Comparison of ENCODE assay signal across 11 mouse cellular contexts in the genomic region with DNA sequence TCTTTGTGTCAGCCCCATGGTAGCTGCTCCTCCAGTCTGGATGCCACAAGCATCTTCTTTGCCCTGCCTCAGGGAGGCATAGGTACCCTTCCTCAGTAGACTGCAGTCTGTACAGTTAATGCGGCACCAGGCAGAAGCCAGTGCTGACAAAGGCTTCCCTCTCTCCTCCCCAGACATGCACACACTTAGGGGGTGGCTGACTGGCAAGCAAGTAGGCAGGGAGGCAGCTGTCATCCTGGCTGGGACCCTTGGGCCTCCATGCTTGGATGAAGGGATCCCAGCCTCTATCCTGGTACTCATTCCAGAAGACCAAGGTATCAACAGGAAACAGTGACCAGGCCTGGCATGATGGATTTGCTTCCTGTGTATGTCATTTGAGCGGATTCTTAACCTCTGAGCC. TPM values are rescaled to one million over a fixed set of nuclear protein-coding genes. Genes with fewer than 3 reads are reported as not detected.
DNase-seq lines count a peak whose midpoint lies in the region; ATAC-seq lines count a peak whose summit lies in the region.
"Had no signal": no experiment of that assay in that cellular context is flagged by ENCODE, and none has a peak within 500 bp of the region (broad histone marks: within the 10 kb centered on the region; RNA-seq: fewer than 3 reads in every experiment).

No protein-coding gene starts in this region.

- H3K27me3 ChIP-seq in hindbrain, embryonic 11.5 days (ENCODE audit: control insufficient read depth, insufficient read depth, low read length), result no peaks in the 10 kb centered on the region
- H3K27me3 ChIP-seq in hindbrain, embryonic 16.5 days (replicated peaks; ENCODE audit: control insufficient read depth, insufficient read depth, low read length), result no peaks in the 10 kb centered on the region
- no peaks in the 10 kb centered on the region for H3K27me3 ChIP-seq in embryonic facial prominence, embryonic 10.5 days (replicated peaks; ENCODE audit: low read depth, poor library complexity, severe bottlenecking)
- no peaks in the 10 kb centered on the region for H3K27me3 ChIP-seq in embryonic facial prominence, embryonic 12.5 days
- H3K27me3 ChIP-seq in liver, embryonic 13.5 days, result no peaks in the 10 kb centered on the region
- H3K27me3 ChIP-seq: hindbrain, embryonic 15.5 days had no signal

- H3K4me3 ChIP-seq in hindbrain, embryonic 11.5 days (ENCODE audit: low read depth, low read length), result no peak overlapping the region
- no peak overlapping the region for H3K4me3 ChIP-seq in hindbrain, embryonic 16.5 days (ENCODE audit: low read length)
- H3K4me3 ChIP-seq in embryonic facial prominence, embryonic 10.5 days, result peak overlapping the region; percentile 16; the same call in 1 of the 2 replicates
- no peak overlapping the region for H3K4me3 ChIP-seq in embryonic facial prominence, embryonic 12.5 days
- no peak overlapping the region for H3K4me3 ChIP-seq in liver, embryonic 13.5 days (replicated peaks)
- H3K4me3 ChIP-seq: hindbrain, embryonic 15.5 days had no signal

- no peak overlapping the region for H3K4me2 ChIP-seq in hindbrain, embryonic 11.5 days (replicated peaks; ENCODE audit: low read depth, low read length)
- H3K4me2 ChIP-seq in hindbrain, embryonic 16.5 days (ENCODE audit: low read length), result no peak overlapping the region
- H3K4me2 ChIP-seq in embryonic facial prominence, embryonic 12.5 days (replicated peaks), result no peak overlapping the region
- H3K4me2 ChIP-seq in liver, embryonic 13.5 days, result peak overlapping the region; percentile 67
- H3K4me2 ChIP-seq: hindbrain, embryonic 15.5 days had no signal

- H3K9ac ChIP-seq in hindbrain, embryonic 11.5 days (ENCODE audit: low read depth, low read length), result no peak overlapping the region
- H3K9ac ChIP-seq in hindbrain, embryonic 16.5 days (ENCODE audit: low read depth, low read length), result no peak overlapping the region
- H3K9ac ChIP-seq in embryonic facial prominence, embryonic 12.5 days, result no peak overlapping the region
- H3K9ac ChIP-seq in liver, embryonic 13.5 days, result peak overlapping the region; percentile 74
- H3K9ac ChIP-seq: hindbrain, embryonic 15.5 days had no signal

- ATAC-seq in hindbrain, embryonic 11.5 days (ENCODE audit: low FRiP score), result no peak
- no peak for ATAC-seq in hindbrain, embryonic 16.5 days
- no peak for ATAC-seq in embryonic facial prominence, embryonic 12.5 days (ENCODE audit: insufficient number of reproducible peaks, insufficient read depth, low FRiP score, low TSS enrichment)
- no peak for ATAC-seq in liver, embryonic 13.5 days (ENCODE audit: low read depth)

- H3K9me3 ChIP-seq in hindbrain, embryonic 11.5 days (ENCODE audit: control insufficient read depth, low read length), result no peaks in the 10 kb centered on the region
- no peaks in the 10 kb centered on the region for H3K9me3 ChIP-seq in hindbrain, embryonic 16.5 days (ENCODE audit: control insufficient read depth, low read length)
- no peaks in the 10 kb centered on the region for H3K9me3 ChIP-seq in embryonic facial prominence, embryonic 10.5 days
- H3K9me3 ChIP-seq in embryonic facial prominence, embryonic 12.5 days, result no peaks in the 10 kb centered on the region
- H3K9me3 ChIP-seq in liver, embryonic 13.5 days (replicated peaks), result no peaks in the 10 kb centered on the region
- H3K9me3 ChIP-seq: hindbrain, embryonic 15.5 days had no signal

- H3K27ac ChIP-seq in hindbrain, embryonic 11.5 days (ENCODE audit: low read depth, low read length), result 0 out of 2 replicates have a peak overlapping the region, but pooled peaks have one; percentile 6
- no peak overlapping the region; the same call in 1 of the 2 replicates for H3K27ac ChIP-seq in hindbrain, embryonic 16.5 days (ENCODE audit: low read depth, low read length)
- peak overlapping the region; percentile 57 for H3K27ac ChIP-seq in embryonic facial prominence, embryonic 10.5 days (replicated peaks)
- H3K27ac ChIP-seq in embryonic facial prominence, embryonic 12.5 days, result peak overlapping the region; percentile 58; the same call in 1 of the 2 replicates
- H3K27ac ChIP-seq in liver, embryonic 13.5 days, result peak overlapping the region; percentile 93
- H3K27ac ChIP-seq: hindbrain, embryonic 15.5 days; macrophage had no signal

- intact Hi-C loops in left cerebral cortex, postnatal 14 days (cut with DNase I), result no loop called here

- no peak for DNase-seq in hindbrain, embryonic 11.5 days (ENCODE audit: low spot score)
- no peak for DNase-seq in embryonic facial prominence, embryonic 10.5 days (ENCODE audit: low spot score)
- no peak for DNase-seq in liver, embryonic 13.5 days
- DNase-seq in right cerebral cortex, adult 2 months (ENCODE audit: low spot score in 2 of 2), result no peak
- DNase-seq in left cerebral cortex, postnatal 14 days (ENCODE audit: low spot score in 2 of 2), result no peak
- DNase-seq: cerebellum, adult 9-11 months; gastrocnemius, postnatal 36 days had no signal

- 71% methylated on average over 2 of the region's 2 CpGs for WGBS in hindbrain, embryonic 11.5 days
- 63% methylated on average over 2 of the region's 2 CpGs for WGBS in hindbrain, embryonic 16.5 days
- WGBS in embryonic facial prominence, embryonic 10.5 days, result 72% methylated on average over 2 of the region's 2 CpGs
- WGBS in embryonic facial prominence, embryonic 12.5 days, result 66% methylated on average over 2 of the region's 2 CpGs
- WGBS in liver, embryonic 13.5 days (ENCODE audit: insufficient replicate concordance), result 83% methylated on average over 2 of the region's 2 CpGs

- H3K36me3 ChIP-seq in hindbrain, embryonic 11.5 days (ENCODE audit: control insufficient read depth, insufficient read depth, low read length), result no peaks in the 10 kb centered on the region
- H3K36me3 ChIP-seq in hindbrain, embryonic 16.5 days (ENCODE audit: control insufficient read depth, insufficient read depth, low read length), result no peaks in the 10 kb centered on the region
- H3K36me3 ChIP-seq in embryonic facial prominence, embryonic 10.5 days (replicated peaks), result no peaks in the 10 kb centered on the region
- no peaks in the 10 kb centered on the region for H3K36me3 ChIP-seq in embryonic facial prominence, embryonic 12.5 days
- no peaks in the 10 kb centered on the region for H3K36me3 ChIP-seq in liver, embryonic 13.5 days
- H3K36me3 ChIP-seq: hindbrain, embryonic 15.5 days had no signal

- H3K4me1 ChIP-seq in hindbrain, embryonic 11.5 days (replicated peaks; ENCODE audit: control insufficient read depth, insufficient read depth, low read length), result peaks cover 10% of the 10 kb centered on the region
- peaks cover 6% of the 10 kb centered on the region for H3K4me1 ChIP-seq in hindbrain, embryonic 16.5 days (ENCODE audit: control insufficient read depth, insufficient read depth, low read depth, low read length)
- H3K4me1 ChIP-seq in embryonic facial prominence, embryonic 10.5 days, result peaks cover 79% of the 10 kb centered on the region
- H3K4me1 ChIP-seq in embryonic facial prominence, embryonic 12.5 days, result peaks cover 58% of the 10 kb centered on the region
- peaks cover 94% of the 10 kb centered on the region for H3K4me1 ChIP-seq in liver, embryonic 13.5 days (replicated peaks)

RNA-seq across cellular contexts. Expression of gene Slc9a1, which starts 26.6 kb away (rescaled TPM):
- polyA plus RNA-seq in hindbrain, embryonic 11.5 days (2014; fragmentation: Nextera tagmentation; extraction: Ambion mirVana), result 5.7 and 5.8 TPM in 2 replicates
- polyA plus RNA-seq in hindbrain, embryonic 16.5 days (2015; fragmentation: Nextera tagmentation; extraction: Ambion mirVana), result 9.8 and 9.9 TPM in 2 replicates
- 8.6 and 9.0 TPM in 2 replicates for polyA plus RNA-seq in embryonic facial prominence, embryonic 10.5 days (2016; fragmentation: Nextera tagmentation; extraction: Ambion mirVana)
- polyA plus RNA-seq in embryonic facial prominence, embryonic 12.5 days (2016; fragmentation: Nextera tagmentation; extraction: Ambion mirVana), result 7.6 and 7.9 TPM in 2 replicates
- polyA plus RNA-seq in liver, embryonic 13.5 days (2015; fragmentation: Nextera tagmentation; extraction: Ambion mirVana), result 2.7 and 3.1 TPM in 2 replicates
- total RNA-seq in left cerebral cortex, postnatal 14 days (2021), result 10 to 100 TPM; 41.5 to 46.7 TPM

RNA-seq across cellular contexts. Expression of gene Wdtc1, which starts 42.8 kb away (rescaled TPM):
- polyA plus RNA-seq in hindbrain, embryonic 11.5 days (2014; fragmentation: Nextera tagmentation; extraction: Ambion mirVana), result 21.6 and 23.4 TPM in 2 replicates
- 18.8 and 21.3 TPM in 2 replicates for polyA plus RNA-seq in hindbrain, embryonic 16.5 days (2015; fragmentation: Nextera tagmentation; extraction: Ambion mirVana)
- 17.2 and 17.7 TPM in 2 replicates for polyA plus RNA-seq in embryonic facial prominence, embryonic 10.5 days (2016; fragmentation: Nextera tagmentation; extraction: Ambion mirVana)
- polyA plus RNA-seq in embryonic facial prominence, embryonic 12.5 days (2016; fragmentation: Nextera tagmentation; extraction: Ambion mirVana), result 17.0 and 18.7 TPM in 2 replicates
- 5.5 and 7.1 TPM in 2 replicates for polyA plus RNA-seq in liver, embryonic 13.5 days (2015; fragmentation: Nextera tagmentation; extraction: Ambion mirVana)
- total RNA-seq in left cerebral cortex, postnatal 14 days (2021), result 10 to 100 TPM; 56.6 to 60.8 TPM
